In genomic region chrX:11254062-11254461, GRCm38 (mm10) we compare ENCODE assay signal across 10 mouse cellular contexts. TPM values are rescaled to one million over a fixed set of nuclear protein-coding genes. Genes with fewer than 3 reads are reported as not detected.
DNase-seq lines count a peak whose midpoint lies in the region; ATAC-seq and TF ChIP-seq lines count a peak whose summit lies in the region.
"Had no signal": no experiment of that assay in that cellular context is flagged by ENCODE, and none has a peak within 500 bp of the region (broad histone marks: within the 10 kb centered on the region; RNA-seq: fewer than 3 reads in every experiment).

No protein-coding gene starts in this region.

- H3K4me2 ChIP-seq in lung, postnatal 0 days (replicated peaks; ENCODE audit: low read depth, low read length) = 0 out of 2 replicates have a peak overlapping the region, but pooled peaks have one; percentile 8
- no peak overlapping the region for H3K4me2 ChIP-seq in hindbrain, postnatal 0 days (ENCODE audit: low read depth, low read length)
- H3K4me2 ChIP-seq: forebrain, embryonic 15.5 days had no signal

- no peaks in the 10 kb centered on the region for H3K4me1 ChIP-seq in lung, postnatal 0 days (ENCODE audit: insufficient read depth, low read depth, low read length)
- H3K4me1 ChIP-seq in hindbrain, postnatal 0 days (ENCODE audit: insufficient read depth, low read length) = no peaks in the 10 kb centered on the region
- H3K4me1 ChIP-seq in thymus, adult 2 months (replicated peaks; ENCODE audit: control insufficient read depth, insufficient read depth, low read length) = peaks cover 4% of the 10 kb centered on the region
- H3K4me1 ChIP-seq: forebrain, embryonic 15.5 days had no signal

- no peak for TF ChIP-seq CTCF in lung, postnatal 0 days (IDR thresholded peaks at IDR 0.05)
- no peak for TF ChIP-seq CTCF in hindbrain, postnatal 0 days (IDR thresholded peaks at IDR 0.05; ENCODE audit: low read depth)
- TF ChIP-seq CTCF in thymus, adult 2 months (IDR thresholded peaks at IDR 0.05; ENCODE audit: borderline replicate concordance, control insufficient read depth, extremely low read depth, insufficient read depth, low read length, poor library complexity) = no peak

- no peak for TF ChIP-seq EP300 in lung, postnatal 0 days (IDR thresholded peaks at IDR 0.05)

- peak; percentile 66 for ATAC-seq in inflammation-experienced regulatory T-cells, adult 6 months
- peak; percentile 69; the same call in 1 of the 2 replicates for ATAC-seq in lung, postnatal 0 days
- ATAC-seq in hindbrain, postnatal 0 days = no peak
- no peak for ATAC-seq in megakaryocyte-erythroid progenitor cell, adult 5-6 weeks (replicated peaks; ENCODE audit: low FRiP score, low TSS enrichment, poor library complexity, severe bottlenecking)
- ATAC-seq: forebrain, embryonic 15.5 days had no signal

- no peak overlapping the region for H3K4me3 ChIP-seq in lung, postnatal 0 days (ENCODE audit: low read depth, low read length)
- H3K4me3 ChIP-seq in hindbrain, postnatal 0 days (ENCODE audit: low read length) = no peak overlapping the region
- H3K4me3 ChIP-seq in thymus, adult 2 months (ENCODE audit: control insufficient read depth, insufficient read depth, low read length) = no peak overlapping the region
- H3K4me3 ChIP-seq: forebrain, embryonic 15.5 days had no signal

- H3K36me3 ChIP-seq in lung, postnatal 0 days (ENCODE audit: insufficient read depth, low read length) = no peaks in the 10 kb centered on the region
- H3K36me3 ChIP-seq in hindbrain, postnatal 0 days (ENCODE audit: insufficient read depth, low read length) = no peaks in the 10 kb centered on the region
- H3K36me3 ChIP-seq in thymus, adult 2 months (ENCODE audit: control insufficient read depth, insufficient read depth, low read length) = no peaks in the 10 kb centered on the region
- H3K36me3 ChIP-seq: forebrain, embryonic 15.5 days had no signal

- H3K27ac ChIP-seq in lung, postnatal 0 days (ENCODE audit: low read length) = 0 out of 2 replicates have a peak overlapping the region, but pooled peaks have one; percentile 20
- no peak overlapping the region for H3K27ac ChIP-seq in hindbrain, postnatal 0 days
- H3K27ac ChIP-seq in thymus, adult 2 months (ENCODE audit: control insufficient read depth, insufficient read depth, low read length) = no peak overlapping the region
- H3K27ac ChIP-seq: forebrain, embryonic 15.5 days had no signal

- peak; percentile 7 to 10 for DNase-seq in heart, adult 18-20 months
- DNase-seq in heart, adult 11 months = no peak
- peak; percentile 15 for DNase-seq in MN1 (ENCODE audit: low spot score)
- peak; percentile 28 for DNase-seq in lung, postnatal 0 days (ENCODE audit: low spot score)
- no peak for DNase-seq in hindbrain, postnatal 0 days (ENCODE audit: low spot score)
- DNase-seq in thymus, adult 2 months = no peak

- H3K9me3 ChIP-seq in lung, postnatal 0 days (ENCODE audit: low read length) = no peaks in the 10 kb centered on the region
- no peaks in the 10 kb centered on the region for H3K9me3 ChIP-seq in hindbrain, postnatal 0 days (ENCODE audit: low read length)
- H3K9me3 ChIP-seq: forebrain, embryonic 15.5 days had no signal

- H3K9ac ChIP-seq in lung, postnatal 0 days (replicated peaks; ENCODE audit: low read depth) = no peak overlapping the region
- H3K9ac ChIP-seq in hindbrain, postnatal 0 days (replicated peaks; ENCODE audit: low read length) = no peak overlapping the region
- H3K9ac ChIP-seq: forebrain, embryonic 15.5 days had no signal

- WGBS in lung, postnatal 0 days = 45% methylated on average over 5 of the region's 5 CpGs
- 79% methylated on average over 5 of the region's 5 CpGs for WGBS in hindbrain, postnatal 0 days
- WGBS in thymus, adult 2 months = 43% methylated on average over 5 of the region's 5 CpGs

- no peaks in the 10 kb centered on the region for H3K27me3 ChIP-seq in lung, postnatal 0 days (replicated peaks; ENCODE audit: insufficient read depth, low read length)
- H3K27me3 ChIP-seq in hindbrain, postnatal 0 days (ENCODE audit: insufficient read depth, low read length) = no peaks in the 10 kb centered on the region
- H3K27me3 ChIP-seq in thymus, adult 2 months (ENCODE audit: control insufficient read depth, insufficient read depth, low read length) = no peaks in the 10 kb centered on the region
- H3K27me3 ChIP-seq: forebrain, embryonic 15.5 days had no signal

- TF ChIP-seq POLR2A in thymus, adult 2 months (IDR thresholded peaks at IDR 0.05; ENCODE audit: control insufficient read depth, extremely low read depth, insufficient read depth, low read length, poor library complexity) = no peak

RNA-seq across cellular contexts. Expression of gene H2al1a, which starts 45.0 kb away (rescaled TPM):
- total RNA-seq in heart, adult 18-20 months (2021) = not detected
- polyA plus RNA-seq in inflammation-experienced regulatory T-cells, adult 6 months (2017; shearing (Covaris generic)) = not detected
- not detected in 2 replicates for polyA plus RNA-seq in lung, postnatal 0 days (2015; fragmentation: Nextera tagmentation; extraction: Ambion mirVana)
- not detected in 2 replicates for total RNA-seq in hindbrain, postnatal 0 days (2014; rRNA removed)
- not detected in 2 replicates for polyA plus RNA-seq in hindbrain, postnatal 0 days (2015; fragmentation: Nextera tagmentation; extraction: Ambion mirVana)
- total RNA-seq in megakaryocyte-erythroid progenitor cell, adult 5-6 weeks (2014; fragmentation: Nextera tagmentation) = not detected in 2 replicates
- not detected in 2 replicates for total RNA-seq in megakaryocyte-erythroid progenitor cell, adult 5-6 weeks (2017)
- not detected in 2 replicates for polyA plus RNA-seq in thymus, adult 2 months (2012; rRNA removed)
- total RNA-seq: layer of hippocampus, postnatal 10 days had no signal
- polyA plus RNA-seq: forebrain, embryonic 15.5 days had no signal

RNA-seq across cellular contexts. Expression of gene H2al1b, which starts 48.2 kb away (rescaled TPM):
- total RNA-seq in heart, adult 18-20 months (2021) = not detected
- not detected for polyA plus RNA-seq in inflammation-experienced regulatory T-cells, adult 6 months (2017; shearing (Covaris generic))
- not detected in 2 replicates for polyA plus RNA-seq in lung, postnatal 0 days (2015; fragmentation: Nextera tagmentation; extraction: Ambion mirVana)
- not detected in 2 replicates for total RNA-seq in hindbrain, postnatal 0 days (2014; rRNA removed)
- polyA plus RNA-seq in hindbrain, postnatal 0 days (2015; fragmentation: Nextera tagmentation; extraction: Ambion mirVana) = not detected in 2 replicates
- total RNA-seq in megakaryocyte-erythroid progenitor cell, adult 5-6 weeks (2014; fragmentation: Nextera tagmentation) = not detected in 2 replicates
- not detected in 2 replicates for total RNA-seq in megakaryocyte-erythroid progenitor cell, adult 5-6 weeks (2017)
- not detected in 2 replicates for polyA plus RNA-seq in thymus, adult 2 months (2012; rRNA removed)
- total RNA-seq: layer of hippocampus, postnatal 10 days had no signal
- polyA plus RNA-seq: forebrain, embryonic 15.5 days had no signal

RNA-seq across cellular contexts. Expression of gene H2al1c, which starts 51.4 kb away (rescaled TPM):
- total RNA-seq in heart, adult 18-20 months (2021) = not detected
- not detected for polyA plus RNA-seq in inflammation-experienced regulatory T-cells, adult 6 months (2017; shearing (Covaris generic))
- polyA plus RNA-seq in lung, postnatal 0 days (2015; fragmentation: Nextera tagmentation; extraction: Ambion mirVana) = not detected in 2 replicates
- total RNA-seq in hindbrain, postnatal 0 days (2014; rRNA removed) = not detected in 2 replicates
- not detected in 2 replicates for polyA plus RNA-seq in hindbrain, postnatal 0 days (2015; fragmentation: Nextera tagmentation; extraction: Ambion mirVana)
- total RNA-seq in megakaryocyte-erythroid progenitor cell, adult 5-6 weeks (2014; fragmentation: Nextera tagmentation) = not detected in 2 replicates
- not detected in 2 replicates for total RNA-seq in megakaryocyte-erythroid progenitor cell, adult 5-6 weeks (2017)
- polyA plus RNA-seq in thymus, adult 2 months (2012; rRNA removed) = not detected in 2 replicates
- total RNA-seq: layer of hippocampus, postnatal 10 days had no signal
- polyA plus RNA-seq: forebrain, embryonic 15.5 days had no signal

RNA-seq across cellular contexts. Expression of gene H2al1d, which starts 54.6 kb away (rescaled TPM):
- total RNA-seq in heart, adult 18-20 months (2021) = not detected
- polyA plus RNA-seq in inflammation-experienced regulatory T-cells, adult 6 months (2017; shearing (Covaris generic)) = not detected
- polyA plus RNA-seq in lung, postnatal 0 days (2015; fragmentation: Nextera tagmentation; extraction: Ambion mirVana) = not detected in 2 replicates
- total RNA-seq in hindbrain, postnatal 0 days (2014; rRNA removed) = not detected in 2 replicates
- polyA plus RNA-seq in hindbrain, postnatal 0 days (2015; fragmentation: Nextera tagmentation; extraction: Ambion mirVana) = not detected in 2 replicates
- total RNA-seq in megakaryocyte-erythroid progenitor cell, adult 5-6 weeks (2014; fragmentation: Nextera tagmentation) = not detected in 2 replicates
- total RNA-seq in megakaryocyte-erythroid progenitor cell, adult 5-6 weeks (2017) = not detected in 2 replicates
- not detected in 2 replicates for polyA plus RNA-seq in thymus, adult 2 months (2012; rRNA removed)
- total RNA-seq: layer of hippocampus, postnatal 10 days had no signal
- polyA plus RNA-seq: forebrain, embryonic 15.5 days had no signal

RNA-seq across cellular contexts. Expression of gene H2al1e, which starts 57.7 kb away (rescaled TPM):
- total RNA-seq in heart, adult 18-20 months (2021) = not detected
- not detected for polyA plus RNA-seq in inflammation-experienced regulatory T-cells, adult 6 months (2017; shearing (Covaris generic))
- not detected in 2 replicates for polyA plus RNA-seq in lung, postnatal 0 days (2015; fragmentation: Nextera tagmentation; extraction: Ambion mirVana)
- not detected in 2 replicates for total RNA-seq in hindbrain, postnatal 0 days (2014; rRNA removed)
- polyA plus RNA-seq in hindbrain, postnatal 0 days (2015; fragmentation: Nextera tagmentation; extraction: Ambion mirVana) = not detected in 2 replicates
- not detected in 2 replicates for total RNA-seq in megakaryocyte-erythroid progenitor cell, adult 5-6 weeks (2014; fragmentation: Nextera tagmentation)
- total RNA-seq in megakaryocyte-erythroid progenitor cell, adult 5-6 weeks (2017) = not detected in 2 replicates
- polyA plus RNA-seq in thymus, adult 2 months (2012; rRNA removed) = not detected in 2 replicates
- total RNA-seq: layer of hippocampus, postnatal 10 days had no signal
- polyA plus RNA-seq: forebrain, embryonic 15.5 days had no signal

Comparison
In these comparisons a context has a peak if more than half of its experiments do, and no peak if none do; other contexts are left out.
1. DNase-seq: peak in heart, adult 18-20 months (2 of 2), MN1 (single experiment) and lung, postnatal 0 days (single experiment); none in heart, adult 11 months (single experiment), hindbrain, postnatal 0 days (single experiment) and thymus, adult 2 months (single experiment).
2. ATAC-seq: peak in inflammation-experienced regulatory T-cells, adult 6 months (single experiment) and lung, postnatal 0 days (single experiment); none in hindbrain, postnatal 0 days (single experiment) and megakaryocyte-erythroid progenitor cell, adult 5-6 weeks (single experiment).